16 mouse cellular contexts compared by ENCODE assay signal in genomic region chr13:47124449-47124848, GRCm38 (mm10). TPM values are rescaled to one million over a fixed set of nuclear protein-coding genes. Genes with fewer than 3 reads are reported as not detected.
DNase-seq lines count a peak whose midpoint lies in the region; ATAC-seq lines count a peak whose summit lies in the region.
"Had no signal": no experiment of that assay in that cellular context is flagged by ENCODE, and none has a peak within 500 bp of the region (broad histone marks: within the 10 kb centered on the region; RNA-seq: fewer than 3 reads in every experiment).

No protein-coding gene starts in this region.

- intact Hi-C loops in heart, postnatal 36 days (cut with DNase I) = no loop called here

- H3K27ac ChIP-seq in embryonic facial prominence, embryonic 15.5 days (replicated peaks) = 0 out of 2 replicates have a peak overlapping the region, but pooled peaks have one; percentile 63
- no peak overlapping the region for H3K27ac ChIP-seq in stomach, embryonic 15.5 days
- H3K27ac ChIP-seq: heart, embryonic 15.5 days; lung, embryonic 15.5 days had no signal

- no peaks in the 10 kb centered on the region for H3K36me3 ChIP-seq in embryonic facial prominence, embryonic 15.5 days
- no peaks in the 10 kb centered on the region for H3K36me3 ChIP-seq in stomach, embryonic 15.5 days
- H3K36me3 ChIP-seq: heart, embryonic 15.5 days; lung, embryonic 15.5 days had no signal

- peak; percentile 83 for DNase-seq in heart, adult 11 months
- no peak for DNase-seq in heart, postnatal 36 days
- DNase-seq in kidney, postnatal 14 days = peak; percentile 19
- DNase-seq in kidney, postnatal 36 days = no peak
- no peak for DNase-seq in right cerebral cortex, adult 2 months (ENCODE audit: low spot score in 2 of 2)
- no peak for DNase-seq in adipocyte (ENCODE audit: low spot score)
- DNase-seq: adrenal gland, postnatal 36 days; cerebellum, postnatal 36 days; gastrocnemius, postnatal 10 days; kidney, postnatal 25 days; right cerebral cortex, postnatal 4 days had no signal

- H3K9me3 ChIP-seq in embryonic facial prominence, embryonic 15.5 days (replicated peaks) = no peaks in the 10 kb centered on the region
- H3K9me3 ChIP-seq in stomach, embryonic 15.5 days = no peaks in the 10 kb centered on the region
- H3K9me3 ChIP-seq: heart, embryonic 15.5 days; lung, embryonic 15.5 days had no signal

- H3K4me2 ChIP-seq in embryonic facial prominence, embryonic 15.5 days (replicated peaks) = no peak overlapping the region
- no peak overlapping the region for H3K4me2 ChIP-seq in stomach, embryonic 15.5 days
- H3K4me2 ChIP-seq: lung, embryonic 15.5 days had no signal

- H3K4me1 ChIP-seq in embryonic facial prominence, embryonic 15.5 days = peaks cover 25% of the 10 kb centered on the region
- no peaks in the 10 kb centered on the region for H3K4me1 ChIP-seq in stomach, embryonic 15.5 days

- H3K9ac ChIP-seq in embryonic facial prominence, embryonic 15.5 days = no peak overlapping the region
- no peak overlapping the region for H3K9ac ChIP-seq in stomach, embryonic 15.5 days
- H3K9ac ChIP-seq: heart, embryonic 15.5 days; lung, embryonic 15.5 days had no signal

- H3K4me3 ChIP-seq in embryonic facial prominence, embryonic 15.5 days (replicated peaks) = no peak overlapping the region
- no peak overlapping the region for H3K4me3 ChIP-seq in stomach, embryonic 15.5 days (replicated peaks)
- H3K4me3 ChIP-seq: heart, embryonic 15.5 days; lung, embryonic 15.5 days had no signal

- H3K27me3 ChIP-seq in embryonic facial prominence, embryonic 15.5 days = peaks cover 9% of the 10 kb centered on the region; the same call in 1 of the 2 replicates
- peaks cover 4% of the 10 kb centered on the region; the same call in 1 of the 2 replicates for H3K27me3 ChIP-seq in stomach, embryonic 15.5 days (replicated peaks)
- H3K27me3 ChIP-seq: heart, embryonic 15.5 days had no signal

- WGBS in embryonic facial prominence, embryonic 15.5 days = 37% methylated on average over 3 of the region's 3 CpGs
- 59% methylated on average over 3 of the region's 3 CpGs for WGBS in stomach, embryonic 15.5 days

- no peak for ATAC-seq in embryonic facial prominence, embryonic 15.5 days (ENCODE audit: insufficient number of reproducible peaks, low FRiP score, low TSS enrichment, low read depth)
- peak; percentile 53; the same call in 1 of the 2 replicates for ATAC-seq in stomach, embryonic 15.5 days (ENCODE audit: insufficient read depth, low FRiP score, low read depth)
- ATAC-seq: hindbrain, embryonic 16.5 days had no signal

RNA-seq across cellular contexts. Expression of gene Rnf144b, which starts 2.0 kb away (rescaled TPM):
- total RNA-seq in heart, postnatal 36 days (2021) = 10 to 100 TPM; 15.2 to 34.7 TPM
- polyA plus RNA-seq in embryonic facial prominence, embryonic 15.5 days (2015; fragmentation: Nextera tagmentation; extraction: Ambion mirVana) = 4.2 and 4.4 TPM in 2 replicates
- 1.7 and 2.0 TPM in 2 replicates for polyA plus RNA-seq in stomach, embryonic 15.5 days (2015; fragmentation: Nextera tagmentation; extraction: Ambion mirVana)

RNA-seq across cellular contexts. Expression of gene Dek, which starts 18.4 kb away (rescaled TPM):
- 10 to 100 TPM; 32.4 to 38.7 TPM for total RNA-seq in heart, postnatal 36 days (2021)
- 253 and 257 TPM in 2 replicates for polyA plus RNA-seq in embryonic facial prominence, embryonic 15.5 days (2015; fragmentation: Nextera tagmentation; extraction: Ambion mirVana)
- 271 and 291 TPM in 2 replicates for polyA plus RNA-seq in stomach, embryonic 15.5 days (2015; fragmentation: Nextera tagmentation; extraction: Ambion mirVana)

Comparison
In these comparisons a context has a peak if more than half of its experiments do, and no peak if none do; other contexts are left out.
1. DNase-seq: peak in heart, adult 11 months (single experiment) and kidney, postnatal 14 days (single experiment); none in heart, postnatal 36 days (0 of 2), kidney, postnatal 36 days (0 of 2), right cerebral cortex, adult 2 months (0 of 2) and adipocyte (single experiment).